Mouse (Mus musculus): Measurements from ENCODE around the gene Ang2.
"Not testable (repeated sequence)": the region's sequence is repeated elsewhere in the genome, so short reads cannot be mapped to it uniquely, and the experiment has no call there.

Ang2 gene

DNA sequence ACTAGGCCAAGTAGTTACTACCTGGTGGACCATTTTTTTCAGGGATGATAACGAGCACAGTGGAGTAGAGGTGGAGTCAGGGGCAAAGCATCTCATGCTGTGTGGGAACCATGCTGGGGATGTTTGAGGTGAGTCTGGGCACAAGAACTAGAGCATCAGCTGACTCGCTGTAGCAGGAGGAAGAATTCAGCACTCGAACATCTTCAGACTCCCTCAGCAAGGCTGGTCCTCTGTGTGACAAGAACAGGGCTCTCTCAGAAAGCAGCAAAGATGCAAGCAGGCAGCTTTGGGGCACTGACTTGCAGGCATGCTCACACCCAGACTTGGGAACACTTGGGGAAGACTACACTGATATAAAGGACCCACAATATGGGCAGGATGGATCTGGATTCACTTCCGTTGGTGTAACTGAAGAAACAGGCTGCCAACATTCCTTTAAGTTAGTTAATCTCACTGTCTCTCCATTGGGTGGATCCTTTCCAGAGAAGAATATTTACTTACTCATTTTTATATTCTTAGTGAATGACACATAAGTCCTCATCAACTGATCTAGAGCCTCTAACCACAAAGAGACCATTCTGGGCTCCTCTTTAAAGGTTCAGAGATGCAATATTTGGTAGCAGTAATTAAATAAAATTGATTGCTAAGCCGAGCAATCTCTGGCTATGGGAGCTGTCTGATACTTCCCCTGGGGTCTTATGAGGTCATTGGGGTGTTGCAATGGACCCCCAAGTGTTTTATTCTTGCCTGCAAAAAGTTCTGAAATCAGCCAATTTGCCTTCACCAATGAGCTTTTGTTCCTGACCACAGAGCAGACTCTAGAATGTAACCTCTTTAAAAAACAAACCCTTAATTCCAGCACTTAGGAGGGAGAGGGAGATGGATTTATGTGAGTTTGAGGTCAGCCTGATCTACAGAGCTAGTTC is at the start of gene Ang2:
TSS of gene Ang2 (minus strand) at position 51 of the 926 bp plus-strand sequence.
- DNase-seq (ENCODE audit: low spot score in 2 of 2): no peak

DNA sequence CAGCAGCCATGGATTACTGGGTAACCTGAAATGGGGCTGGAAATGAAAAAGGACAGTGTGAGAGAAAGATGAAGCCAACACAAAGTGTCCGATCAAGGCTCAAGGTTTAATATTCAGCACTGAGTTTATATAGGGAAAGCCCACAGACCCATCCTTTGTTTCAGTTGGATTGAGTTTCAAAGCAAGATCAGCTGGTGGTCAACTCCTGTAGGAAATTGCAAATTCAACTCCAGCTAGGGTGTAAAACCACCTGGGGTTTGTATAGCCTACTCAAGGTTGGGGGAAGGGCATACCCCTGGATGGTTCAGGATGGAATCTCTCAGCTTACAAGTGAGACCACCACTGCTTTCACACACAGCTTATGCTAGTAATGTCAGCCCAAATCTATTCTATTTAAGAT is 48.8 kb upstream of the Ang2 start:
- DNase-seq (ENCODE audit: low spot score in 2 of 2): no peak

DNA sequence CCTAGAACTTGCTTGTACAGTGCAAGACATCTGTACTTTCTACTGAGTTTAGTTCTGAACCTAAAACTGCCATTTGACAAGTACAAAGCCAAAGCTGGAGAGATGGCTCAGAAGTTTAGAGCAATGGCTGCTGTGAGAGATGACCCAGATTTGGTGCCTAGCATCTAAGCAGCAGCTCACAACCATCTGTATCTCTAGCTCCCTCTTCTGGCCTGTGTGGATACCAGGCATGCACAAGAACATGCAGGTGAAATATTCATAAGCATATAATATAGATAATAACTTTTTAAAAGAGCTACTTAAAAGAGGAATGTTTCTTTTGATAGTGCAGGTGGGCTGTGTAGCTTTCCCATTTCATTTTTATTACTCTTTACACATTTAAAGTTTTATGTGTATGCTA is 42.0 kb upstream of the Ang2 start:
- peak in 1 of 2 experiments; percentile 20 for DNase-seq (ENCODE audit: low spot score in 2 of 2)

DNA sequence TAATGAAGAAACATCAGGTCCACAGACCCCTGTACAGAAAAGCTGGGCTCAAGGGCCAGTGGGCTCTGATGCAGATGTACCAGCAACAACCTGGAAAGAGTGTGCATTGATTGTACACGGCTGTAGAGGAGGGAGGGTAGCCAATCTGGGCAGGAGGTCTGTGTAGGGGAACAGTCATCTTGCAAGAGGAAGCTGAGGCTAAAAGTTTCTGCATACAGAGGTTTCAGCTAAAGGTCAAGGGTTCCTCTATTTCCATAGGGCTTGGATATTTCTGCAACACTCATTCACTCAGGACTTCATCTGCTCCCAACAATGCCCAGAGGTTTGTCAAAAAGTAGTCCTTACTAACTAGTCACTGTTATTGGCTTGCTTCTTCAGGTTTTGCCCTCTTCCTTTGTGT is 38.5 kb upstream of the Ang2 start:
- DNase-seq (ENCODE audit: low spot score in 2 of 2): not testable (repeated sequence)

DNA sequence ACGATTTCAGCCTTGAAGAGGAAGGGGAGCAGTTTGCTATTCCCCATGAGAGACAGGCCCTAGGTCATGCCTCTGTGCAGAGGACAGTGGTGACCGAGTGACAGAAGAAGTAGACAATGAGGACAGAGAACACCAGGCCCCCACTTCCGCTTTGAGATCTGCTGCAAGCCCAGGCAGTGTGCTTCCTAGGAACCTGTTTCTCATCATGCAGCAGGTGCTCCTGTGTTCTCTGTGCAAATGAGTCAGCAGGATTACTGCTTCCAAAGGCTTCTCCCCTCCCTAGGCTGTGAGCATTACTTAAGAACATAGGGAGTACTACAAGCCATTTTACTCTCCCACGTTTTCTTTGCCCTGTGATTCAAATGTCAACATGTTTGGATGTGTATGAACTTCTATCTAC is 30.7 kb upstream of the Ang2 start:
- not testable (repeated sequence) for DNase-seq (ENCODE audit: low spot score in 2 of 2)

DNA sequence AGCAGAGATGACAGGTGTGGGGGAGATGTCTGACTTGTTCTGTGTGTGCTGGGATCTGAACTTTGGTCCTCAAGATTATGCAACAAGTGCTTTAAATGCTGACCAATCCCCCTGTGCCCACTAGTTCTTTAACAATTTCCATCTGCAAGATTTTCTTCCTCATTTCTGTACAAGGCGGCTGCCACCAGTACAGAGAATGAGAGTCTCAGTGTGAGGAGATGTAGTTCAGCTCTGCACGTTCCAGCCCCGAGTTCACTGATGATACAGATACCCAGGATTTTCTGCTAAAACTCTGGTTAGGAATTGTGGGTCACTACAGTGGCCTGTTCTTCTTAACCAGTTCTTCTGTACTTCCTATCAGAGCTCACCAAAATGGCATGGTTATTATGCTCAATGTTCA is 21.1 kb upstream of the Ang2 start:
- not testable (repeated sequence) for DNase-seq (ENCODE audit: low spot score in 2 of 2)

DNA sequence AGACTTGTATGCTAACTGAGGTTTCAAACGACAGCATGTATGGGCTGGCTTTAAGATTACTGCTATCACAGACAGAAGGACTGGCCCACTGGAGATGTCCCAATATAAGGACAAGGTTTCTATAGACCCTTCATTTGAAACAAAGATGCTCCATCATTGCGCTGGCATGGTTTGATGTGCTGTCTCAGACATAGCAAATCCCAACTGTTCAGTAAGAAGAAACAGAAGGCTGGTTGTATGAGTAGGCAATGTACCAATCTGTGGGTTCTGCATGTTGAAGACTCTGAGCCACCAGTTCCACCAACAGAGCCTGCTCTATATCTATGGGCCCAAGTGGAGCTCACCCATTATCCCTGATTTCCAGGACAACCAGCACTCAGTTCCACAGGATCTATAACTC is 4.2 kb upstream of the Ang2 start, which contains the start of gene Ear14:
TSS of gene Ear14 (plus strand) at position 277 of the 400 bp plus-strand sequence.
- no peak for DNase-seq (ENCODE audit: low spot score in 2 of 2)

DNA sequence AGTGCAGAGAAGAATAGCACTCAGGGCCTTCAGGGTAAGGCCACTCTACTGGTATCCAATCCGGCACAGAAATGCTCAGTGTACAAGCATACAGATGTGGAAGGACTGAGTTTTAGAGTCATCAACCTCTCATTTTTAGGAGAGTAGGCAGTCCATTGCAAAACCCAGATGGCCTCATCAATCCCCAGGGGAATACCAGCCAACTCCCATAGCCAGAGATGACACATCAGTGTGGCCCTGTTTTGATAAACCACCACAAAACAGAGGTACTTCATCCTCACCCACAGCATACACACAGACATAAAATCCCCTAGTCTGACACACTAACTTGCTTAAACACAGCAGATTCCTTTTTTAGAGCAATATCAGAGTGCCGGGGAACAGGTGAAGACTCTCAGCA is 1.5 kb upstream of the Ang2 start:
- no peak for DNase-seq (ENCODE audit: low spot score in 2 of 2)

DNA sequence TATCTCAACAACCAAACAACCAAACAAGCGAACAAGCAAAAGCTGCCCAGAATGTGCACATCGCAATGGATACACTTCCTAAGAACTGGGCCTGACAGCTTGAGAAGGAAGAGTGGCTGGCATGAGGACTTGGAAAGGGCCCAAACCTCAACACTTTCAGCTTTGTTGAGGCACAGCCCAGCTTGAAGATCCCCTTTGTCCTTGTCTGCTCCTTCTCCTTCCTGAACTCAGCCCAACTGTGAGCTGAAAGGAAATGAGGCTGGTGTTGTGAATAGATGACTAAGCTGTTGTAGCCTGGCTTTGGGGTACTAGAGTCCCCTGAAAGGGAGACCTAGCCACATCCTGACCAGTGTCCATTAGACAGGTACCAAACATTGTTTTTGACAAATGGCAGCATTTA is 1.1 kb upstream of the Ang2 start:
- DNase-seq (ENCODE audit: low spot score in 2 of 2): no peak

DNA sequence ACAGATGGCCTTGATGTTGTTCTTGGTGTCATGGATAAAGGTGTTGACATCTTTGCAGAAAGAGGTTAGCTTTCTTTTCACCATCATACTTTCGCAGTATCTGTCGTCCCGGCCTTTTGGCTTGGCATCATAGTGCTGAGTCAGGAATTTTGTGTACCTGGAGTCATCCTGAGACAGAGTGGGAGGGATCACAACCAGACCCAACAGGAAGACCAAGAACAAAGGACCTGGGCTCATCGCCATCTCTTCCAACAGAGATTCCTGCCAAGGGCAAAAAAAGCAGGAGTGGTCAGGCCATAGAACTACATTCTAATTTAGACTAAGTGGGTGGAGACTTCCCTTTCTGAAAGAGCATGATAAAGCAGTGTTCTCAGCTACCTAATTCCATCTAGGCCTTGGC is 3.3 kb downstream of the Ang2 start:
- DNase-seq (ENCODE audit: low spot score in 2 of 2): no peak

DNA sequence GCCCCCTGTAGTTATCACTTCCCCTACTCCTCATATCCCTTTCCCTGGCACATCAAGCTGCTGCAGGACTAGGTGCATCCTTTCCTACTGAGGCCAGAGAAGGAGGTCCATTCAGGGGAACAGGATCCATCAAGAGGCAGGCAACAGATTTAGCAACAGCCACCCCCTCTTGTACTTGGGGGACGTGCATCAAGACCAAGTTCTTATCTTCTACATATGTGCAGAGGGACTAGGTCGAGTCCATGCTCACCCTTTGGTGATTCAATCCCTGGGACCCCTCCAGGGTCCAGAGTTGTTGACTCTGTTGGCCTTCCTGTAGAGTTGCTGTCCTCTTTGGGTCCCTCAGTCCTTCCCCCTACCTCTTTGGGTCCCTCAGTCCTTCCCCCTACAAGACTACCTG is 17.9 kb downstream of the Ang2 start:
- not testable (repeated sequence) for DNase-seq (ENCODE audit: low spot score in 2 of 2)

DNA sequence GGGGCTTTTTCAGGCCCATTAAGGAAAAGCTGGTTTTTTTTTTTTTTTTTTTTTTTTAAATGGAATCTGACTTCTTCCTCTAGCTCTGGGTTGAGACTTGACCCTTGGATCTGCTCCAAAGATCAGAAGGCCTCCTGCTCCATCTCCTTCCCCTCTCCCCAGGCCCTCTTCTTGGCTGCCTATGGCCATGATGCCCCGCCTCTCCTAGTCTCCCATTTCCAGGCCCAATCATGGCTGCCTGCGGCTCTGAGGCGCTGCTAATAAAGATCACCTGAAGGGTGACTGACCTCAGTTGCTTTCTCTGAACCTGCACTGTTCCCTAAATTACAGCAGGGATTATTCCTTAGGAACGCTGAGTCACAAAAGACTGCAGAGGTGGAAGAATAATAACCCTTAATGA is 25.1 kb downstream of the Ang2 start:
- no peak for DNase-seq (ENCODE audit: low spot score in 2 of 2)

DNA sequence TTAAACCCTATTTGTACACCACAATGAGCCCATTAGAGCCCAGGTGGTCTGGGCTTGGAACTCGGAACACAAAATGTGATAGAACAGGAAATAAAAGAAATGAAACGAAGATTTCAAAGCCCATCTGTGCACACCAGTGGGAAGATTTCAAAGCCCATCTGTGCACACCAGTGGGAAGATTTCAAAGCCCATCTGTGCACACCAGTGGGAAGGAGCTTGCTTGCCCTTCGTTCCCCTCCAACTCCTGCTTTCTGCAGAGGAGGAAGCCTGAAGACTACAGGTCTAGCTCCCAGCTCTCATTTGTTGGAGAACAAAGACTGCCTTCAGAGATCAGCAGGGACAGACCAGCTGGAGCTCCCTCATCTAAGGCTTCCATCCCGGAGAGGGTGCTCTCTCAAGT is 26.0 kb downstream of the Ang2 start:
- DNase-seq (ENCODE audit: low spot score in 2 of 2): peak in 1 of 2 experiments; percentile 12

DNA sequence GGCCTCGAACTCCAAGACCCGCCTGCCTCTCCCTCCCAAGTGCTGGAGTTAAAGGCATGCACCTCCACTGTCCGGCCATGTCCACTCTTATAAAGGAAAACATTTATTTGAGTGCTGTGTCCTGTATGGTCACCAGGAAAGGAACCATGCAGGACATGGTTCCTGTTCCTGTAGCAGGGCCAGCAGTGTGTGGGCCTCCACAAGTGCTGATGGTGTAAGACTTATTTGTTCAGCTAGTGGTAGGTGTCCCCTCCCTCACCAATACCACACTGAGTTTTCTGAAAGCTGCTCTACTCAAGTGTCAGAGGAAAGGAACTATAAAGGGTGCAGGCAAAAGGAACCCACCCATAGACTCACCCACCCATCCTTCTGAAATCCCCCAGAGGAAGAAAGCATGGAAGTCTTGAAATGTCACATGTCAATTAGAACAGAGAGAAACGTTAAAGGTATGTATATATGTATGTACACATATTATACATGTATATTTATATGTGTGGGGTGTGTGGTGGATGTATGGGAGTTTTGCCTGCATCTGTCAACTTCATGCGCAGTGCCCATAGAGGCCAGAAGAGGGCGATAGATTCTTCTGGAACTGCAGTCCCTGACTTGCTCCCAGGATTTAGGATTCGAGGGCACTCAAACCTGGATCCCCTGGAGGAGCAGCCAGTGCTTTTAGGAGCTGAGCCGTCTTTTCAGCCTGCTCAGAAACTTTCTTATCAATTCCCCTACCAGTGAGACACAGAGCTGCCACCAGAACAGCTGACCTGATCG is 26.7 kb downstream of the Ang2 start:
- not testable (repeated sequence) for DNase-seq (ENCODE audit: low spot score in 2 of 2)

DNA sequence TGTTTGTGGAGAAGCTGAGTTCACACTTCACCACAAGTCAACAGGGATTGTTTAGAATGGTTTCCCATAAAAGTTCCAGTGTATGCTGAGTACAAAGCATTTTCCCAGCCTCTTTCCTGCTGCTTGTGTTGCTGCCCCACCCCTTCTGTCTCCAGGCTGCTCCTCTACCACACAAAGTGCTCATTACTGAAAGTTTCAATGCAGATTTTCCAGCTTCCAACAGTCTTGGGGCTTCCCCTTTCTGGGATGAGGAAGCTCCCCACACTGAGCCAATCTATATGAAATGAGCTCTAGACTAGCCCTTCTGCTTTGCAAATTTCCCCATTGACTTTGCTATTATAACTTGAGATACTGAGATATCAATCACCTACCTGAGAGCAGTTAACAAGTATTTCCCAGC is 32.9 kb downstream of the Ang2 start:
- DNase-seq (ENCODE audit: low spot score in 2 of 2): no peak

DNA sequence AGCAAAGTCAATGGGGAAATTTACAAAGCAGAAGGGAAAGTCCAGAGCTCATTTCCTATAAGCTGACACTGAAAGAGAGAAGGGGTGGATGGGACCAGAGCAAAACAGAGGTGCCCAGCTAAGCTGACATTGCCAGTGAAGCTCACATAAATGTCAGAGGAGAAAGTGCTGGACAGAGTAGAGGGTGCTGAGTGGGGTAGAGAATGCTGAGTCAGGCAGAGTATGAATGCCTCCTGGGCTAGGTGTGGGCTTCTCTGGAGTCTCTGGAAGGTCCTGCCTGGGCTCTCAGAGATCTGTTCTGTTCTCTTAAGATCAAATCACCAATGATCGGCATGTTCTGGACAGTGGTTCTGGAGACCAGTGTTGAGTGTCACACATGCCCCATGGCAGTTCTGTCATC is 33.5 kb downstream of the Ang2 start:
- DNase-seq (ENCODE audit: low spot score in 2 of 2): no peak

DNA sequence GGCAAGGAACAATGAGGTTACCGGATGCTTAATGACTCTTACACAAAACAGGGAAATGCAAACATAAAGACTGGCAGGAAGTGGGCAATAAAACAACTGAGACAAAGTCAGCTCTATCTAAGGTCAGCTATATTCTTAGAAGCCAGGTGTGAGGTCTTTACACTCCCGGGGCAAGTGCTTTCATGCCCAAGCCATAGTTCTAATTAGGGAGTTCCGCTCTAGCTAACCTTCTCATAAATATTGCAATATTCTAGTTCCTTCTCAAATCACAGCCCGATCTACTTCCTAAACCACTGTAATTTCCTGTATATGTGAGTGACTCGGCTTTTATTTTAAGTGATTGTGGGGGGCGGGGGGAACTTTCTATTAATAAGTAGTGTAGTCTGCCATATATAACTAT is 35.6 kb downstream of the Ang2 start:
- DNase-seq (ENCODE audit: low spot score in 2 of 2): not testable (repeated sequence)

DNA sequence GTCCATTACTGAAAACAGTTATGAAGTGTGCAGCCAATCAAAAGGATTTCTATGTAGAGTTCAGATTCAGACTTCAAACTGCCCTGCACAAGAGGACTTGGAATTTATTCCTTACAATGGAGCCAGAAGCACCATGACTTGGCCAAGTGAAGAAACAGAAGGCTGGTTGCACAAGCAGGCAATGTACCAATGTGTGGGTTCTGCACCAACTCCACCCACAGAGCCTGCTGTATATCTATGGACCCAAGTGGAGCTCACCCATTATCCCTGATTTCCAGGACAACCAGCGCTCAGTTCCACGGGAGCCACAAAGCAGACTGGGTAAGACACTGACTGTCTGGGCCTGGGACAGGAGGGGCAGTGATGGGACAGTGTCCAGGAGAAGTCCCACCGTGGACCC is 37.0 kb downstream of the Ang2 start, which contains the start of gene Rnase2b:
TSS of gene Rnase2b (plus strand) at position 285 of the 400 bp plus-strand sequence.
- not testable (repeated sequence) for DNase-seq (ENCODE audit: low spot score in 2 of 2)

DNA sequence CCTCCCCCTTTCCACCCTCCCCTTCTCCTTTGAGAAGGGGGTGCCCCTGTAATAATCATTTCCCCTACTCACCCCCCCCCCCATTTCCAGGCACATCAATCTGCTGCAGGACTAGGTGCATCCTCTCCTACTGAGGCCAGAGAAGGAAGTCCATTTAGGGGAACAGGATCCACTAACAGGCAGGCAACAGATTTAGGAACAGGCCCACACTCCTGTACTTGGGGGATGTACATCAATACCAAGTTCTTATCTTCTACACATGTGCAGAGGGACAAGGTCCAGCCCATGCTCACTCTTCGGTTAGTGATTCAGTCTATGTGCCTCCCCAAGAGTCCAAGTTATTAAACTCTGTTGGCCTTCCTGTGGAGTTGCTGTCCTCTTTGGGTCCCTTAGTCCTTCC is 41.9 kb downstream of the Ang2 start:
- no peak for DNase-seq (ENCODE audit: low spot score in 2 of 2)

DNA sequence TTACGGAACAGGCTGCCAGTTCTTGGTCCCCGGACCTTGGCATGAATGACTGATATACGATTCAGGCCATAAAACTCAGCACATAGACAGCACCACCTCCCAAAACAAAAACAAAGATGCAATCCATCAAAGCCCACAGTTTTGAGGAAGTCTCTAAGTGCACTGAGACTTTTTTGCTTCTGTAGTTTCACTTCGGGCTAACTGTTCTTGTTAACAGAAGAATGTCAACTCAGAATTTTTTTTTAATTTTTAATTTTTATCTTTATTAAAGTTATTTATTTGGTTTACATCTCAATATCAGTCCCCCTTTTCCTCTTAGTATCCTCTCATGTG is 42.2 kb downstream of the Ang2 start:
- no peak for DNase-seq (ENCODE audit: low spot score in 2 of 2)

DNA sequence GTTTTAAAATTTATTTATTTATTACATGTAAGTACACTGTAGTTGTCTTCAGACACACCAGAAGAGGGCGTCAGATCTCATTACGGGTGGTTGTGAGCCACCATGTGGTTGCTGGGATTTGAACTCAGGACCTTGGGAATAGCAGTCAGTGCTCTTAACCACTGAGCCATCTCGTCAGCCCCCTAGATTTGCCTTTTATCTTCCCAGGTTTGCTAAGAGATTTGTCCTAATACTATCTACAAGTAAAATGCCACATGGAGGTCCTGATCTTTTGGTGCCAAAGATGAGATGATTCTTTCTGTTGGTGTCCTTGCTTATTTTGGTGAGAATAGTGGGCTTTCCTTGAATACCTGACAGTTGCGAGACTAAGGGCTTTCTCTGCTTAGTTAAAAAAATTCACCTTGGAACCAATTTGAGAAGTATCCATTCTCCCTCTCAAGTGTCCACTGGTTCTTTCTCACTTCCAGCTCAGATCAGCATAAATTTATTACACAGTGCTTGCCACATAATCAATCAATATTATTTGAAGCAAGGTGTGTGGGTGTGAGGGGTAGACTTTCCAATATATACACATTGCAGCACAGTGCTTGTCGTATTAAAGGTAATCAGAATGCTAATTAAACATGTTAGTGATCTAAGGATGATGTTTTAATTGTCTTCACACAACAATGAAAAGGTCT is 42.8 kb downstream of the Ang2 start:
- no peak for DNase-seq (ENCODE audit: low spot score in 2 of 2)

DNA sequence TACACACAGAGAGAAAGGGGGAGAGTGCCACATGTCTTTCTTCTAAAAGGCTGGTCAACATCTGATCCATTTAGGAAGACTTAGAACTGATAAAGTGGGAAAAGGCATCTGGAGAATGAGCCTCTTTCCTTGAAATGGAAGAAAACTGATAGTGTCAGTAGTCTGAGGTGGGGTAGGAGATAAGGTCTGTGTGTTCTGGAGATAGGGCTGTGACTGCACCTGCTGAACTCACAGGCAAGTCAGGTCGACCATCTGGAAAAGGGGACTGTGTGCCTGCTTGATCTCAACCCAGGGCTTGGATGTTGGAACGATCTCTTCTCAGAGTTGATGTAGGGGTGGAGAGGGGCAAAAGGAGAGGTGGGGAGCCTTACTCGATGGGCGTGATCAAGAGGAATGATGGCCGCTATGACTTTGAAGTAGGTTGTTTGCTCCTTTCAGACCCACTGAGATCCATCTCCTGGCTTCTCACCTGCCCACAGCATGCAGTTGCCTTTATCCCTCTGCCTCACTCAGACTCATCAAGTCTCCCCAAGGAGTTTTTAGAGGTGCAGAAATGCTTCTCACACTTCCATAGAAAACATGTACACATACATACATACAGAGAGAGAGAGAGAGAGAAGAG is 46.6 kb downstream of the Ang2 start:
- DNase-seq (ENCODE audit: low spot score in 2 of 2): no peak

All from urinary bladder, adult 18-20 months (tissue).